Mouse (Mus musculus): ENCODE data around the gene Abhd14a.

DNA sequence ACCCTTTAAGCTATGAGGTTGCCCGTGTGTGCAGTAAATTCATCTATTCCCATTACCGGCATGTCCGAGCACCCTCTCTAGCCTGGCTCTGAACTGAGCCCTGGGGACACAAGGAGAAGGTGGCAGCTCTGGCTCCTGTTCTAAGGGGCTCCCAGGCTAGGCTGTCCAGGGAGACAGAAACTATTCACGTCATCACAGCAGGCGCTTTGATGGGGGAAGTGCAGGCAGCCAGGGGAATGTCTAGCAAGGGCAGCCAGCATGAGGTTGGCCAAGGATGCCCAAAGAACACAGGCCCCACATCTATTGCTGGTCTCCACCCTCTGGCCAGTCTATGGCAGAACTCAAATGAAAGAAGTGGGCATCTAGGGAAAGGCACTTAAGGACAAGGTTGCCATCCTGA is 10.4 kb upstream of the Abhd14a start:
- TF ChIP-seq CTCF (IDR thresholded peaks at IDR 0.05; ENCODE audit: borderline replicate concordance, insufficient read depth, low read depth, low read length) = no peak
- TF ChIP-seq POLR2A (IDR thresholded peaks at IDR 0.05; ENCODE audit: borderline replicate concordance, insufficient read depth, low read length) = no peak
